In genomic region chr11:31248467-31248866, GRCm38 (mm10) we compare ENCODE assay signal across 9 mouse cellular contexts.
A peak's percentile ranks its signal among the peaks of the same experiment; 100 is the strongest.
DNase-seq lines count a peak whose midpoint lies in the region; ATAC-seq and TF ChIP-seq lines count a peak whose summit lies in the region.
"Had no signal": no experiment of that assay in that cellular context is flagged by ENCODE, and none has a peak within 500 bp of the region (broad histone marks: within the 10 kb centered on the region; RNA-seq: fewer than 3 reads in every experiment).

No protein-coding gene starts in this region.

- WGBS in heart, postnatal 0 days = 17% methylated on average over 2 of the region's 2 CpGs
- 32% methylated on average over 2 of the region's 2 CpGs for WGBS in embryonic facial prominence, embryonic 10.5 days

- H3K9me3 ChIP-seq in heart, postnatal 0 days (replicated peaks; ENCODE audit: control insufficient read depth, low read length) = no peaks in the 10 kb centered on the region
- no peaks in the 10 kb centered on the region for H3K9me3 ChIP-seq in embryonic facial prominence, embryonic 10.5 days
- H3K9me3 ChIP-seq: lung, embryonic 15.5 days had no signal

- H3K36me3 ChIP-seq in heart, postnatal 0 days (replicated peaks; ENCODE audit: control insufficient read depth, insufficient read depth, low read length) = no peaks in the 10 kb centered on the region
- H3K36me3 ChIP-seq in embryonic facial prominence, embryonic 10.5 days (replicated peaks) = no peaks in the 10 kb centered on the region
- H3K36me3 ChIP-seq: lung, embryonic 15.5 days had no signal

- no peaks in the 10 kb centered on the region for H3K27me3 ChIP-seq in heart, postnatal 0 days (ENCODE audit: control insufficient read depth, insufficient read depth, low read length)
- H3K27me3 ChIP-seq in embryonic facial prominence, embryonic 10.5 days (replicated peaks; ENCODE audit: low read depth, poor library complexity, severe bottlenecking) = no peaks in the 10 kb centered on the region
- H3K27me3 ChIP-seq: lung, embryonic 15.5 days had no signal

- peak; percentile 86 for TF ChIP-seq CTCF in heart, postnatal 0 days (IDR thresholded peaks at IDR 0.05; ENCODE audit: low read depth)

- H3K4me2 ChIP-seq in heart, postnatal 0 days (ENCODE audit: low read depth, low read length) = no peak overlapping the region
- H3K4me2 ChIP-seq: lung, embryonic 15.5 days had no signal

- DNase-seq in heart, postnatal 0 days (ENCODE audit: low spot score) = peak; percentile 58
- DNase-seq in heart, postnatal 25 days (ENCODE audit: low spot score) = no peak
- peak; percentile 76 for DNase-seq in adrenal gland, postnatal 10 days
- DNase-seq in embryonic facial prominence, embryonic 10.5 days (ENCODE audit: low spot score) = peak; percentile 20
- DNase-seq in heart, postnatal 36 days = peak; percentile 65 to 66
- peak; percentile 71 to 81 for DNase-seq in layer of hippocampus, postnatal 10 days (ENCODE audit: low spot score in 2 of 2)
- peak; percentile 2 for DNase-seq in spleen, adult 12 weeks (ENCODE audit: low spot score)

- no peak overlapping the region for H3K4me3 ChIP-seq in heart, postnatal 0 days (ENCODE audit: low read depth, low read length)
- H3K4me3 ChIP-seq in embryonic facial prominence, embryonic 10.5 days = no peak overlapping the region
- H3K4me3 ChIP-seq: lung, embryonic 15.5 days had no signal

- no peak for TF ChIP-seq EP300 in heart, postnatal 0 days (IDR thresholded peaks at IDR 0.05; ENCODE audit: low read depth)

- no peak for ATAC-seq in heart, postnatal 0 days (ENCODE audit: insufficient read depth, low read depth)
- peak; percentile 80 for ATAC-seq in megakaryocyte-erythroid progenitor cell, adult 5-6 weeks (replicated peaks; ENCODE audit: low FRiP score, low TSS enrichment, poor library complexity, severe bottlenecking)

- no peaks in the 10 kb centered on the region for H3K4me1 ChIP-seq in heart, postnatal 0 days (ENCODE audit: control insufficient read depth, insufficient read depth)
- no peaks in the 10 kb centered on the region for H3K4me1 ChIP-seq in embryonic facial prominence, embryonic 10.5 days
- H3K4me1 ChIP-seq: lung, embryonic 15.5 days had no signal

- H3K27ac ChIP-seq in heart, postnatal 0 days (ENCODE audit: low read depth) = no peak overlapping the region
- H3K27ac ChIP-seq in embryonic facial prominence, embryonic 10.5 days (replicated peaks) = no peak overlapping the region
- H3K27ac ChIP-seq: lung, embryonic 15.5 days had no signal

- H3K9ac ChIP-seq in heart, postnatal 0 days (replicated peaks; ENCODE audit: low read depth, low read length) = no peak overlapping the region
- H3K9ac ChIP-seq: lung, embryonic 15.5 days had no signal

- intact Hi-C loops in heart, postnatal 25 days (cut with DNase I) = loop anchor here (2.0 to 10.0 kb wide), 5 partner anchors 124 to 699 kb away; no protein-coding TSS in a partner anchor
- intact Hi-C loops in heart, postnatal 36 days (cut with DNase I) = loop anchor here (1.0 kb wide), 3 partner anchors 125 to 390 kb away; no protein-coding TSS in a partner anchor
